Mouse (Mus musculus) kidney, adult 18-20 months (tissue): ENCODE measurements around the gene Myom1.

Experiments used
- DNase-seq: peaks from one replicate; pipeline ENCODE4 v3.0.0; 2021

Myom1 gene

GRCm38 (mm10) chr17:71144322-71145116 lies 142.1 kb downstream of the Myom1 start:
- peak; percentile 1 for DNase-seq

GRCm38 (mm10) chr17:71145248-71145961 lies 143.0 kb downstream of the Myom1 start:
- DNase-seq = no peak

- no peak for DNase-seq
Measured at GRCm38 (mm10) chr17:71153356-71153755, 150.9 kb downstream of the Myom1 start.

- DNase-seq = peak; percentile 55
Measured at GRCm38 (mm10) chr17:71155271-71155670, 152.8 kb downstream of the Myom1 start.

GRCm38 (mm10) chr17:71159152-71159567 lies 156.7 kb downstream of the Myom1 start:
- DNase-seq = peak; percentile 75

- DNase-seq = no peak
Measured at GRCm38 (mm10) chr17:71159720-71160119, 157.3 kb downstream of the Myom1 start.

- DNase-seq = no peak
Measured at GRCm38 (mm10) chr17:71160244-71160995, 158.0 kb downstream of the Myom1 start.

- DNase-seq = no peak
Measured at GRCm38 (mm10) chr17:71164991-71165390, 162.6 kb downstream of the Myom1 start.

GRCm38 (mm10) chr17:71168205-71168815 lies 165.9 kb downstream of the Myom1 start:
- DNase-seq = no peak

GRCm38 (mm10) chr17:71168846-71169245 lies 166.4 kb downstream of the Myom1 start:
- no peak for DNase-seq

GRCm38 (mm10) chr17:71169639-71170038 lies 167.2 kb downstream of the Myom1 start:
- no peak for DNase-seq

- DNase-seq = no peak
Measured at GRCm38 (mm10) chr17:71171161-71171560, 168.7 kb downstream of the Myom1 start.
